Mouse (Mus musculus) E14TG2a.4 (cell line): ENCODE measurements around the gene Glo1.
"Not testable (repeated sequence)": the region's sequence is repeated elsewhere in the genome, so short reads cannot be mapped to it uniquely, and the experiment has no call there.

ENCODE experiments used
- CTCF ChIP-seq: conservative IDR thresholded peaks from 2 replicates; pipeline ENCODE4 v1.5.1; 2014; ENCODE audit warnings: low read length
- NANOG ChIP-seq: IDR thresholded peaks from 2 replicates; pipeline ENCODE4 v1.6.1; 2014; ENCODE audit warnings: borderline replicate concordance, low read length, mixed read lengths
- POU5F1 ChIP-seq: IDR thresholded peaks from 2 replicates; pipeline ENCODE4 v1.6.1; 2014; ENCODE audit warnings: low read length, borderline replicate concordance

DNA sequence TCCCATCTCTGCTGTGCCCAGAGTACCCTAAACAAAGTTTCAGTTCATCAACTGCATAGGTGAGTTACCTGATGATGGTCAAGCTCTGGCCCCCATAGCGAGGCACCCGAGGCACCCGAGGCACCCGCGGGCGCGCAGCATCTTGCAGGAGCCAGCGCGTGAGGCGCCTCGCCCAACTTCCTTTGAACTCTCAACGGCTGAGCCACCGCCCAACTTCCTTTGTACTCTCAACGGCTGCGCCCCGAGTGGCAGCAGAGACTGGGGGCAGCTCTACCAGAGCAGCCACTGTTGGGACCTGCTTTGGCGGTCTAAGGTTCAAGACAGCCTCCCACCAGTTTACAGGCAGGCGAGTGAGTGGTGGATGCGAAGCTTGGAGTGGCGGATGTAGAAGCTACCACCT lies 2.5 kb downstream of the Glo1 start, which contains the start of gene Dnah8:
- not testable (repeated sequence) for TF ChIP-seq CTCF, POU5F1, NANOG
